Mouse (Mus musculus) brain, adult 2 months (tissue): ENCODE measurements around the gene Endou.

Experiments used
- DNase-seq: peaks from one replicate; pipeline ENCODE4 v3.0.0; 2011; ENCODE audit warnings: low read depth, low spot score

Endou gene

DNA sequence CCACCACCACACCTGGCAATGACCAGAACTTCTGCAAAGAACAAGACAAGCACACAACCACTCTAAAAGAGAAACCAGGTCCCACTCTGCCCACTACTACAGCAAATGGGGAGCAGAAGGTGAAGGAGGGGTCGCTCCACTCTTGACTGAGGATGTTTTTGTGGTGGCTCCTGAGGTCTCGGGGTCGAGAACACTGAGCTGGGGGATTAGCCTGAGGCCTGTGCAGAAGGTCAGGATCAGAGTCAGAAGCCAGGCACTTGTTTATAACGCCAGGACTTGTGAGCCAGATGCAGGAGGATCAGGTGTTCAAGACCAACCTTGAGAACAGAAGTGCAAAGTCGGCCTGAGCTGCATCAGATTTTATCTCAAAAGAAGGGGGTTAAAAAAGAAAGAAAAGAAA, 3.6 kb downstream of the Endou start:
- no peak for DNase-seq

- no peak for DNase-seq
These were observed 4.1 kb downstream of the Endou start for GRCm38 (mm10) chr15:97727048-97727447.

DNA sequence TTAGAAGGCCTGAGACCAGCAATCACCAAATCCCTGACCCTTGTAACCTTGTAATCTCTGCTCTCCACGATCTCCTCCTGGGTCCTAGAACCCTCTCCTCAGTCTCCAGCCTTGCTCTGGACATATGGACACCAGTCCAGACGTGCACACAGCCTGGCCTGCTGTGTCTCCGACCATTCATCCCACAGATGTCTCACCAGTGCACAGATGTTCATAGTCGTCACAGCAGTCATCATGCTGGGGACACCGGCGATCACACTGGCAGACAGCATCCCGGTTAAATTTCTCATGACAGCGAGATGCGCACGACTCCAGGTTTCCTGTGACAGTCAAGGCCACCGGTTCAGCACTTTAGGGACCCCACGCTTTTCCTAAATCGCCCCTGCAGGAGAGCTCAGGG, 4.8 kb downstream of the Endou start:
- no peak for DNase-seq

DNA sequence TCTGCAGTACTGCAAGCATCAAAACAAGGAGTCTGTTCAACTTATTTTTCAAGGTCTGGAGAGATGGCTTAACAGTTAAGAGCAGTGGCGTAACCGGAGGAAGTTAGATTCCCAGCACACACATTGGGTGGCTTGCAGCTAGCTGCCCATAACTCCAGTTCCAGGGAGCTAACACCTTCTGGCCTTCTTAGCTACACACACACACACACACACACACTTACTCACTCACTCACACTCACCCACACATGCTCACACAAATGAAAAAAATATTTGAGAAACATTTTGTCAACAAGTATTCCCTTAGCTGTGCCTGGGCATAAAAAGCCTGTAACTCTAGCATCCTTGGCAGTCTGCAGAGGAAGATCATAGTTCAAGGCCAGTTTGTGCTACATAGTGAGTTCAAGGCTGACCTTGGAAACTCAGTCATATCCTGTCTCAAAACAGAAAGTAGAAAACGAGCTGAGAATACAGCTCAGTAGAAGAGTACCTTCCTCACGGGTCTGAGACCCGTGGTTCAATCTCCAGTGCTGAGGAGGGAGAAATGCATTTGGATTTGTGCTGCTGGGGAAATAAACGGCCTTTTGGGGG, 5.8 kb downstream of the Endou start:
- DNase-seq, result peak; percentile 19

GRCm38 (mm10) chr15:97724346-97725197, 6.6 kb downstream of the Endou start:
- no peak for DNase-seq

GRCm38 (mm10) chr15:97723536-97724345, 7.4 kb downstream of the Endou start:
- DNase-seq, result peak; percentile 62

- DNase-seq, result peak; percentile 30
These were observed 10.0 kb downstream of the Endou start for GRCm38 (mm10) chr15:97721008-97721701.

- no peak for DNase-seq
These were observed 11.0 kb downstream of the Endou start for GRCm38 (mm10) chr15:97720026-97720675.

DNA sequence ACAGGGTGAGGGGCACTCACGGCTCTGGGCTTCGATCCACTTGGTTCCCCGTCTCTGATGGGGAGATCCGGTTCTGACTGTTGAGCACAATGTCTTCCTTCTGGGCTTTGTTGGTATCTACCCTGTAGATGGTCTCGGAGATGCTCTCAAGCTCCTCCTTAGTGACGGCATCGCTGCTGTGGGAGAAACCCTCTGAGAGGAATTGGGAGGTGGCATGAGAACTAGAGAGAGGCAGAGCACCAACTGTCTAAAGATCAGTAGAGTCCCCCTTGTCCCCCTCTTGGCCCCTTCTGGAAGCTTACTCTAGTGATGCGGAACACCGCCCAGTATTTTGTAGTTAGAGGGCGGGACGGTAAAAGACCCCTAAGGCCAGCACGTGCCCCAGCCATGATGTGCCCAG, 11.6 kb downstream of the Endou start:
- no peak for DNase-seq

DNA sequence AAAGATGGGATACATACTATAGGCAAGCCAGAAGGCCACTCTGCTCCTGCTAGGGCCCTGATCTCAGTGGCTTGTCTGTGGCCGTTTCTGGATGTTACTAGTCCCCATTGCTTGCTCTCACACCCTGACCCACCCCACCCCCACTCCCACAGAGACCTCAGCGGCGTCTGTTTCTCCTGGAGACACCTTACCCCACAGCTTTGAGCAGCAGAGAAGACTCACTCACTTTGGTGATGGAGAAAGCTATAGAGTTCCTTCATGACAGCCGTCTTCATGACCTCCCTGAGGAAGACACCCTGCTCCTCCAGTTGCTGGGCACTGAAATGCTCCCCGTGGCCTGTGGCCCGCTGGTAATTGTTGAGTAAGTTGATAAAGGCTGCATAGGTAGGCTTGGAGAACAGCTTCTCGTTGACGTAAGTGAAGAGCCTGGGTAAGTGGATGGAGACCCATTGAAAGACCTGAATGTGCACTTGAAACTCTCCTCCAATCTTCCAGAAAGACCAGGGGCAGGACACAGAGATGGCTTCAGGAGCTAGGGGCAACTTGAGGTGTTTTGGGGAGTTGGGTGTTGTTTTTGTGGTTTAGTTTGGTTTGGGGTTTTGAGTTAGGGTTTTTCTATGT, 12.5 kb downstream of the Endou start:
- no peak for DNase-seq

DNA sequence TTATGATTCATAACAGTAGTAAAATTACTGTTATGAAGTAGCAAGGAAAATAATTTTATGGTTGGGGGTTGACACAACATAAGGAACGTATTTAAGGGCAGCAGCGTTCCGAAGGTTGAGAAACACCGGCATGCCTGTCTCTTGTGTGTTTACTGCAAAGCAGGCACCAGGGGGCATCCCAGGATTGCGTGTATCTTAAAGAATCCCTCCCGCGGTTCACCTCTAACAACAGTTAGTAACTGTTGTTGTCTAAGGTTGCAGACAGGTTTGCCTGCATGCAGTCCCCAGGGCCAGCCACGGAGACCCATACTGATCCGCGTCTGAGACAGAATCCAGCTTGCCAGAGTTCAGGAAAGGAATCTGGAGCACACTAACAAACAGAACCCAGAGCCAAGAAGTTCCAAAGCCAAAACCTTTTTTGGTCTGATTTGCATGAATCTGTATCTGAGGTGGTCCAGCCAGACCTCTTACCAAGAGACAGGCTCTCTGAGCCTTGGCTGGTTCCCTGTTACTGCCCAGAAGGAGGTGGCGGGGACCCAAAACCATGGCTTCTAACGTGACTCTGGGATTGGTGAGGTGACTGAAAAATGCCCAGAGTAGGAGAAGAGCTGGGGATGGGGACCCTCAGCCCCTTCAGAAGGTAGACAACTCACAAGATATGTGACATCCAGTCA, 13.1 kb downstream of the Endou start:
- DNase-seq, result peak; percentile 84

DNA sequence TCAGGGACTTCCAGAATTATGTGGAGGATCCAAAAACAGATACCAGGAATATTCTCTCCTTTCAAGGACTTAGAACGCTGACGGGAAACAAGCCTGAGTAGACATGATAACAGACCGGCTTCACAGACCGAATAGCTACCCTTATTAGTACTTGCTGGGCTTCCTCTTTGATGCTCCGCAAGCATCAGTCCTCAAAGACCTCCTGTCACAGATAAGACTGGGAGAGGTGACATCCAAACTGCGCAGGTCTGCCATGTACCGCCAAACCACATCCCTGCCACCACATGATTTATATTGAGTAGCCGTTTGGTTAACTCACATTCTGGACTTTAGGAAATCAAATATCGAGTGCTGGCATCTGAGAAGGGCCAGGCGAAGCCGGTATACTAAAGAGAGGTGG, 14.4 kb downstream of the Endou start:
- no peak for DNase-seq

- no peak for DNase-seq
These were observed 15.4 kb downstream of the Endou start for GRCm38 (mm10) chr15:97715734-97716133.

DNA sequence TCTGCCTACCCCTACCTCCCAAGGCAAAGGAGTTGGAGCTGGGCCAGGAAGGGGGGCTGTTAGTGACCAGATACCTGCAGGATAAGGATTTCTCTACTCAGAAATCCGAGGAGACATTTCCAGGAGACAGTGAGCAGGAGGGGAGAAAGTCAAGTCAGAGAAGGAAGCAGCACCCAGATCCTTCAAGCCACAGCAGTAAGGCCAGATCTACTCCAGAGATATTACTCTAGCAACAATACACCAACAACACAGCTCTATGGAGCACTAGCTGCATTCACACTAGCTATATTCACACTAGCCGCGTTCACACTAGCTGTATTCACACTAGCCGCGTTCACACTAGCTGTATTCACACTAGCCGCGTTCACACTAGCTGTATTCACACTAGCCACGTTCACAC, 16.1 kb downstream of the Endou start:
- no peak for DNase-seq

- no peak for DNase-seq
These were observed 18.6 kb downstream of the Endou start for GRCm38 (mm10) chr15:97712546-97712945.

DNA sequence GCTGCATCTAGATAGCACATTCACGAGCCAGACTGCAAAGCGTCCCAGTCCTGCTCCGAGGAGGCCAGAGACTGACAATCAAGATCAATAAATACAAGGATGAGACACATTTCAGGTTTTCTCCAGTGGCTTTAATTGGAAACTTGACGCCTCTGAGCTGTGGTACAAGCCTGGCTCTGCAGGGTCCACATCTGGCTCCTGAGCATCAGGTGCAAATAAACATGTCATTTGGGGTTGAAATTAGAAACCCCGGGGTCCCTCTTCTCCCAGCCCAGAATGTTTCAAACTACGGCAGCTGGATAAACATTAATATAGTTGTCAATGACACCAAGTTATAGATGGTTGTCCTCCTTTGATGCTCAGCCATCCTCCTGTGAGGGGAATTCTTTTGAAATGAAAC, 20.2 kb downstream of the Endou start:
- no peak for DNase-seq

DNA sequence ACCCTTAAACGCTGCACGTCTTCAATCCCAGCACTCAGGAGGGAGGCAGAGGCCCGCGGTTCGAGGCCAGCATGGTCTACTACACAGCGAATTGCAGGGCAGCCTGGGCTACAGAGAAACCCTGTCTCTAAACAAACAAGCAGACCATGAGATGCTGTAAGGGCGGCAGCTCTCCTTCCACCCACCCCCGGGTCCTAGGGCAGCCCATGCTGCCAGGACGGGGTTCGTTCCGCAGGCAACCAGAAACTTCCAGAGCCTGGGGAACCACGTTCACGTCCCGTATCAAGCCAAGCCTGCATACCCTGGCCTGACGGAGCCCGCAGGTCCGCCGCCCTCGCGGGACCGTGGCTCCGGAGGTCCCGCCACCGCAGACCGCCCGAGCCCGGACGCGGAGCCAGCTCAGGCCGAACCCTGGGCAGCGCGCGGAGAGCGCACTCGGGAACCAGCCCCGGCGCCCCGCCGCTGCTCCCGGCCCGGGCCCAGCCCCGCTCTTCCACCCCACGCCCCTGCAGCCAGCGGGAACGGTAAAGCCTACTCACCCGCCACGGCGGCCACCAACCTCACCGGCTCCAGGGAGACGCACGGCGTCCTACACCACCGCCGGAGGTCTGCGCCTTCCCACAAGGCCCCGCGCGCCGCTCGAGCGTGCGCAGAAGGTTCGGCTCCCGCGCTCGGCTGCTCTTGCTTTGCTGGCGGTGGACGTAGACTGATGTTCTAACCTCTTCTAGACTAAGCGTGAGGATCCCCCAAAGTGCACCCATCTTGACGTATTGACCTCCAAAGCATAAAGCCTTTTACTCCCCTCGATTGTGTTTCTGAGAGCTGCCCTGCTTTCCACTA, 25.7 kb downstream of the Endou start, which contains the start of gene Rpap3:
Rpap3 (minus strand) TSS at position 615 of the 840 bp plus-strand sequence.
- peak; percentile 93 for DNase-seq

DNA sequence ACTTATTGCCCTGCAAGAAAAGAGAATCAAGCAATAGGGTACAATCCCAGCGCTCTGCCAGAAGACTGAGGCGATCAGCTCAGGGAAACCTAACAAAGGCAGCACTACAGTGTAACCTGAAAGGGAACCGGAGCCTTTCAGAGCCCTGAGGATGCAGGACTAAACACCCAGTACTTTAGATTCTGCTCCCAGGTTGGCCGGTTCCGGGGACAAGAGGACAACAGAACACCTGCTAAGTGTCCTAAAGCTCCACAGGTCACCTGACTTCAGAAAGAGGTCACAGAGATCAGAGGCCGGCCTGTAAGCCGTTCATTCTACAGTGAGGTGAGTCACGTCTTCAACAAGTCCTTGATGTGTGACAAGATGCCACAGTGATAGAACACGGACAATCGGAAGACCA, 34.5 kb downstream of the Endou start:
- DNase-seq, result no peak

DNA sequence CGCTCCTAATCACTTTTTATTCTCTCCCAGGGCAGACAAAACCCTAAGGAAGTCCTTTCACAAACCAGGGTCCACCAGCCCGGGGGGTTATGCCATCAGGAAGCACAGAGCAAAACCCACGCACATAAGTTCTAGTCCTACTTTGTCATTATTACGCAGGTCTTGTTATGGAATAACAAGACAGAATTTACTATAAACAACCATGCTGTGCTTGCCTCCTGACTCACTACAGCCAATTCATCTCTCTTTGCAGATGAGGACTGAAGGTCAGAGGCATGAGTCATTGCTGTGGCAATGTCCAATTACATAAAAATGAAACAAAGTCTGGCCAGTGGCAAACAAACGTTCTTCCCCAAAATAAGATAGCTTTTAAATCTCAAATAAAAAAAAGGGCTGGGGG, 37.7 kb downstream of the Endou start:
- DNase-seq, result no peak
